Mouse (Mus musculus): ENCODE data around the gene Psors1c2.

DNA sequence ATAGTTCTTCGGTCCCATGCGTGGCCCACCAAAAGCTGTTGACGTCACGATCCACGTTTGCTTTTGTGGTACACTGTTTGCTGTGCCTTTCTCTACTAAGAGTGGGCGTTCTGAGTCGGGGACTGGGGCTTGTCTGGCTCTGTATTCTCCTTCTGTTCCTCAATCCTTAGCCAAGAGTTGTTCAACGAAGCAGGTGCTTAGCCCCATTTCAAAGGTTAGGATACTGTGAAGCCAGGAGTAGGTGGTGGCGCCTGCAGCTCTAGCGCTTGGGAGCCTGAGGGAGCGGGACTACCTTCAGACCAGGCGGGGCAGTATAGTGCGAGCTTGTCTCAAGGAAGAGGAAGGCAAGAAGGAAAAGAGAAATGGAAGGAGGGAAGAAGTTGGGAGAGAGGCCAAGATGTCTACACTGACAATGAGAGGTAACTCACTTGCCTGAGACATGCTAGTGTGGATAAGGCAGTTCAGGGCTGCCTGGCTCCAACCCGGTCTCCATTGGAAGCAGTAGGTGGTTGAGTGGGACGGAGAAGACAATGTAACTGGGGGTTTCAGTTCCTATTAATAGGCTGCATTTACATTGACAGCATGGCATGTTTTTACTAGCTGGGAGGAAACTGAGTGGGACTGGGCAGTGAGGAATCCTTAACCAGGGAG is 9.9 kb downstream of the Psors1c2 start:
- TF ChIP-seq CTCF (IDR thresholded peaks at IDR 0.05; ENCODE audit: control insufficient read depth, insufficient read depth, low read length) (no peak), POLR2A (IDR thresholded peaks at IDR 0.05; ENCODE audit: borderline replicate concordance, control insufficient read depth, low read depth, low read length) (no peak)
